Mouse (Mus musculus): Measurements from ENCODE around the gene Shbg. TPM values are rescaled to one million over a fixed set of nuclear protein-coding genes. Genes with fewer than 3 reads are reported as not detected.
A peak's percentile ranks its signal among the peaks of the same experiment; 100 is the strongest.

Gene Shbg
- polyA plus RNA-seq, 1 experiment from 2014 or later = 0.82 TPM

DNA sequence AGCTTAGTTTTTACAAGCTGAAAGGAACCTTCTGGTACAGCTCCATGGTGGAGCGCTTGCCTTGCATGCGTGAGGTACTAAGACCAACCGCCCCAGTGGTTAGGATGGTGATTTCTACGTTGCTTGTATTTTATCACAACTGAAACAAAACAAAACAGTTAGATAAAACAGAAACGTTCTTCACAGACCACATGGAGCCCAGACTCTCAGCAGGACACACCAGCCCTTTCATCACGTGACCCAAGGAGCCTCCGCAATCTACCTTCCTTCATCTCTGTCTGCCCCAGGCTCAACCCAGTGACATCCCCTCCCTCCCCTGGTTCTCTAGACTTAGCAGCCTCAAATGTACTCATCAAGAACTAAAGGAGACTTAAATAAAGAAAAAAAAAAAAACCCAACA is 8.3 kb downstream of the Shbg start:
- Histone ChIP-seq H3K9ac (no peak overlapping the region), H3K36me3 (no peaks in the 10 kb centered on the region), H3K4me1 (replicated peaks) (peaks cover 22% of the 10 kb centered on the region), H3K4me2 (no peak overlapping the region), H3K27ac (ENCODE audit: poor library complexity, severe bottlenecking) (no peak overlapping the region), H3K9me3 (replicated peaks) (no peaks in the 10 kb centered on the region), H3K27me3 (replicated peaks) (no peaks in the 10 kb centered on the region), H3K4me3 (no peak overlapping the region)
- WGBS = 43% methylated on average over 7 of the region's 7 CpGs
- ATAC-seq (ENCODE audit: insufficient number of reproducible peaks, low FRiP score) = no peak

DNA sequence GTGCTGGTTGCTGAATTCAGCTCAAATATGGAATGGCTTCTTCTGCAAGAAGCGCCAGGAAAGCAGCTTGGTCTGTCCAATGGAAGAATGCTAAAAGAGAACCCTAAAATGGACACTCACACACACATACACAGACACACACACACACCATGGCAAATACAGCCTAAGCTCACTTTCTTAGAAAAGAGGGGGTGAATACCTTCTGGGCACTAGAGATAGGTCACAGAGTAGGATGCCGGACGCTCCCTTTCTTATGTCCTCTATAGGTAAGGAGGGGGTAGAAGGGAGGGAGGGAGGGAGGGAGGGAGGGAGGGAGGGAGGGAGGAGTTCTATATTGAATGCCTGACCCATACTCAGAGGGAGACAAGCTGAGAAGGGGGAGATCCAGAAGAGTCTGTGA is 9.2 kb downstream of the Shbg start:
- H3K4me3 ChIP-seq = no peak overlapping the region
- H3K4me1 ChIP-seq (replicated peaks) = peaks cover 28% of the 10 kb centered on the region
- no peaks in the 10 kb centered on the region for H3K9me3 ChIP-seq (replicated peaks)
- H3K36me3 ChIP-seq = no peaks in the 10 kb centered on the region
- no peak for ATAC-seq (ENCODE audit: insufficient number of reproducible peaks, low FRiP score)
- H3K27me3 ChIP-seq (replicated peaks) = no peaks in the 10 kb centered on the region
- H3K27ac ChIP-seq (ENCODE audit: poor library complexity, severe bottlenecking) = no peak overlapping the region
- WGBS = 64% methylated on average over 3 of the region's 3 CpGs
- H3K9ac ChIP-seq = no peak overlapping the region
- H3K4me2 ChIP-seq = no peak overlapping the region

DNA sequence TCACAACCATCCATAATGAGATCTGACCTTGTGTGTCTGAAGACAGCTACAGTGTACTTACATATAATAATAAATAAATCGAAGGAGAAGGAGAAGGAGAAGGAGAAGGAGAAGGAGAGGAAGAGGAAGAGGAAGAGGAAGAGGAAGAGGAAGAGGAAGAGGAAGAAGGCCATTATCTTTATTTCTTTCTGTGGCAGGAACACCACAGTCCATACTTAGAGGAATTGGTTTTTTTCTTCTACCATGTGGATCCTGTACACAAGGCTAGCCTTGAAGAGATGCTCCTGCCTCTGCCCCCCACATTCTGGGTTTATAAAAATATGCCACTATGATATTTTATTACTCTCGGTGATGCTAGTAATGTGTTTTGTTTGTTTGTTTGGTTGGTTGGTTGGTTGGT is 10.9 kb downstream of the Shbg start:
- H3K27ac ChIP-seq (ENCODE audit: poor library complexity, severe bottlenecking) = no peak overlapping the region
- H3K9me3 ChIP-seq (replicated peaks) = no peaks in the 10 kb centered on the region
- no peaks in the 10 kb centered on the region for H3K36me3 ChIP-seq
- H3K9ac ChIP-seq = no peak overlapping the region
- no peak overlapping the region for H3K4me2 ChIP-seq
- peaks cover 41% of the 10 kb centered on the region for H3K4me1 ChIP-seq (replicated peaks)
- no peak overlapping the region for H3K4me3 ChIP-seq
- 82% methylated on average over 2 of the region's 2 CpGs for WGBS
- H3K27me3 ChIP-seq (replicated peaks) = no peaks in the 10 kb centered on the region
- ATAC-seq (ENCODE audit: insufficient number of reproducible peaks, low FRiP score) = no peak

DNA sequence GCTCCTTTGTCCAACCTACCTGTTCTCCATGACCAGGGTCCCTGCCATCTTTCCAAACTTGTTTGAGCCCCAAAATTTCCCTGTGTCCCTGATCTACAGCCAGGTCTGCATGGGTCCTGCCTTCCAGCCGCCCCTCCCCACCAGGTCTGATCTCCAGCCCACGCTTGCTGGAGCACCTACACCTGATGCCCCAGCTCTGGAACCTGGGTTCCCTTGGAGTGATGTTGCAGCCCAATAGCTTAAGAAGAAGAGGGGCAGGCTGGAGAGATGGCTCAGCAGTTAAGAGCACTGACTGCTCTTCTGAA is 11.3 kb downstream of the Shbg start:
- Histone ChIP-seq H3K36me3 (no peaks in the 10 kb centered on the region), H3K9ac (0 out of 2 replicates have a peak overlapping the region, but pooled peaks have one; percentile 40), H3K27me3 (replicated peaks) (no peaks in the 10 kb centered on the region), H3K27ac (ENCODE audit: poor library complexity, severe bottlenecking) (peak overlapping the region; percentile 46; the same call in 1 of the 2 replicates), H3K4me2 (peak overlapping the region; percentile 100), H3K4me3 (peak overlapping the region; percentile 59), H3K9me3 (replicated peaks) (no peaks in the 10 kb centered on the region), H3K4me1 (replicated peaks) (peaks cover 45% of the 10 kb centered on the region)
- ATAC-seq (ENCODE audit: insufficient number of reproducible peaks, low FRiP score) = no peak
- 67% methylated on average over 2 of the region's 2 CpGs for WGBS

DNA sequence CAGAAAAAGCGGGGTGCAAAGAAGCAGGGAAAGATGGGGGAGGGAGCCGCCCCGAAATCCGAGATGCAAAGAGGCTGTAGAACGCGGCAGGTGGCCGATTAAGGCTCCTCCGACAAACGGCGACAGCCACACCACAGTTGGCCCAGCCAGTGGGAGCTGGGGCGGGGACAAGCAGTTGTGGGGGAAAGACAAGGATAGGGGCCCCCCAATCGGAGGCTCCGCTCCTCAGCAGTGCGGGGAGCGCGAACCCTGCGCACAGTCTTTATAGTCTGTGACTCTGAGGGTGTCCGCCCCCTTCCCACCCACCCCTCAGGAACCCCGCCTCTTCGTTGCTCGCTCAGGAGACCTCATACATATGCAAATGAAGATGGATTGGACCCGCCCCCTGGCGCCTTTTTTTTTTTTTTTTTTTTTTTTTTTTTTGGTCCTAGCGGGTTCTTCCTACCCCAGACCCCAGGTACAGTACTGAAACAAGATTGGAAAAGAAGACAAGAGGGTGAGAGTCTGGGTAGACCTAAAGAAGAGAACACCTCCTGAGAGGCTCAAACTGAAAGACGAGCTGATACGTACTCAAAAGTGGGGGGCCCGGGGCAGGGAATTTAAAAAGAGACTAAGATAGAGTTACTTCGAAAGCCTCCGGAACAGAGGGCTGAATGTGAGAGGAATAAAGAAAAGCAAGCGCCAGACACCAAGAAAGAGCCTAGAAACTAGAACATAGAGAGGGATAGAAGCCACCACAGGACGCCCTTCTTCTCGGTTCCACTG is 11.8 kb downstream of the Shbg start, which contains the start of gene Atp1b2:
Gene Atp1b2 (minus strand): TSS at position 217 of the 765 bp plus-strand sequence.
- H3K27me3 ChIP-seq (replicated peaks) = no peaks in the 10 kb centered on the region
- peaks cover 51% of the 10 kb centered on the region for H3K4me1 ChIP-seq (replicated peaks)
- no peaks in the 10 kb centered on the region for H3K9me3 ChIP-seq (replicated peaks)
- peak; percentile 94 for ATAC-seq (ENCODE audit: insufficient number of reproducible peaks, low FRiP score)
- H3K4me3 ChIP-seq = peak within 1 kb of the TSS; percentile 59
- no peaks in the 10 kb centered on the region for H3K36me3 ChIP-seq
- peak within 1 kb of the TSS; percentile 78 for H3K9ac ChIP-seq
- H3K4me2 ChIP-seq = peak within 1 kb of the TSS; percentile 100
- peak within 1 kb of the TSS; percentile 68 for H3K27ac ChIP-seq (ENCODE audit: poor library complexity, severe bottlenecking)
- 3% methylated on average over 32 of the region's 32 CpGs for WGBS

DNA sequence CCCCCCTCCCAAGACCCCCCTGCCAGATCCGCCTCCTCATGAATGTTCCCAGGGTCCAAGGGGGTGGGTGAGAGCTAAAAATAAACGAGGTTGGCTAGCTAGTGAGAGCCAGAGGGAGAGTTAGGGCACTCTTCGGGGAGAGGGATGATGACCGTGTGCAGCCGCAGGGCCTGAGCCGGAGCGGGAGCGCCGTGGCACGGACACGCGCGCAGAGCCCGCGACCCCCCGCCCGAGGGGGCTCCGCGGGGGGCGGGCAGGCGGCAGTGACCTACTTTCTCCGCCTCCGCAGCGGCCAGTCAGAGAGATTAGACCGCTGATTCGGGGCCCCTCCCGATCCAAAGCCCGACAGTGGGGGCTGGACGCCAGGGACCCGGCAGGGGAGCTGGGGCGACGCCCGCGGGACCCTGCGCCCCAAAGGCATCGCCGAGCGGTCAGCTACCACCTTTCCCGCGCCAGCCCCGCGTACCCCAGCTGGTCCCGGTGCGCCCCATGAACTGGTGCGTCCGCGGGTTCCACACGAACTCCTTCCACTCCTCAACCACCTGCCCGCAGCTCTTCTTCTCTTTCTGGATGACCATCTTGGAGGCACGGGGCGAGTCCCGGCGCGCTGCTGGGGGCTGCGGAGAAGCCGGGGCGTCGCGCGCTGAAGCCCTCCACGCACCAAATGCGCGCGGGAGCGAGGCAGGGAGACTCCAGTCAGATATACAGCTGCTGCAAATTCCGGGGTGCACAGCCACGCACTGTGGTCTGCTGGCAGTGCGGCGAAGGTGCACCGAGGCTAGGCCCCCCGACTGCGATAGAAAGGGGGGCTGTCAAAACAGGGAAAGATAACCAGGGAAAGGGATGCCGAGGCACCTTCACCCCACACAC is 12.7 kb downstream of the Shbg start:
- Histone ChIP-seq H3K9me3 (replicated peaks) (no peaks in the 10 kb centered on the region), H3K27me3 (replicated peaks) (no peaks in the 10 kb centered on the region), H3K4me2 (peak overlapping the region; percentile 100), H3K4me1 (replicated peaks) (peaks cover 59% of the 10 kb centered on the region), H3K36me3 (no peaks in the 10 kb centered on the region), H3K4me3 (peak overlapping the region; percentile 59), H3K27ac (ENCODE audit: poor library complexity, severe bottlenecking) (peak overlapping the region; percentile 68), H3K9ac (peak overlapping the region; percentile 78)
- under 1% methylated on average over 72 of the region's 73 CpGs for WGBS
- peak; percentile 20; the same call in 1 of the 2 replicates for ATAC-seq (ENCODE audit: insufficient number of reproducible peaks, low FRiP score)

DNA sequence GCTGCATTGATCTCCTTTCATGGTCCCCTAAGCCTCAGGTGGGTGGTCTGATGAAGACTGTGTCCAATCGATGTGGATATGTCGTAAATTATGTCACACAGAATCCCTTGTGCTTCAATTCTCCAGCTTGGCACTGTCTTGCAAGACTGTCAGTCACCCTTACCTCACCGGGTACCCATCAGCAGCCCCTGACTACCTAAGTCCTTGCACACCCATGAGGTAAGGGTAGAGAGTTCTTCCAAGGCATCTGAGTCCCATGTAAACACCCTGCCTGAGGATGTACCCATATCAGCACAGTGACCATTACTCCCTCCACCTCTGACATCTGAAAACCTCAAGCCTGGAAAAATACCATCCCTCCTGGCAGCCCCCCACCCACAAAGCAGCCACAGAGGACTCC is 13.4 kb downstream of the Shbg start:
- Histone ChIP-seq H3K4me3 (peak overlapping the region; percentile 59), H3K27me3 (replicated peaks) (no peaks in the 10 kb centered on the region), H3K27ac (ENCODE audit: poor library complexity, severe bottlenecking) (peak overlapping the region; percentile 68; the same call in 1 of the 2 replicates), H3K9me3 (replicated peaks) (no peaks in the 10 kb centered on the region), H3K4me2 (peak overlapping the region; percentile 100), H3K36me3 (no peaks in the 10 kb centered on the region), H3K9ac (peak overlapping the region; percentile 78; the same call in 1 of the 2 replicates), H3K4me1 (replicated peaks) (peaks cover 66% of the 10 kb centered on the region)
- no peak for ATAC-seq (ENCODE audit: insufficient number of reproducible peaks, low FRiP score)
- WGBS = 58% methylated on average over 3 of the region's 3 CpGs

DNA sequence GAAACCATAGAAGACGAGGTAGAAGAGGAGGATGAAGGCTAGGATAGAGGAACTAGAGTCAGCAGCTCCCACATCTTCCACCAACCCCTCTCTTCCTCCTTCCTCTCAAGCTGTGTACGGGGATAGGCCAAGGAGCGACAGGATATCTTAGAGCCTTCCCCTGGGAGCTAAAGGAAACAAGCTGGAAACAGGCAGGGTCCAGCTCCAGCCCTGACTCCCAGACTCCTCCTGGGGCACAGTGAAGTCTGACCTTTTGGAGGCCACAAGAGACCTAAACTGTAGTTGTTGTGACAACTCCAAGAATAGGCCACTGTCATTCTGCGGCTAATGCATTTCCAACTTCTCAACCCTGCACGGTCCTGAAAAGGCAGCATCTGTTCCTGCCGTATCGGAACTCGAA is 14.2 kb downstream of the Shbg start:
- Histone ChIP-seq H3K4me3 (no peak overlapping the region), H3K27me3 (replicated peaks) (no peaks in the 10 kb centered on the region), H3K9me3 (replicated peaks) (no peaks in the 10 kb centered on the region), H3K9ac (no peak overlapping the region), H3K4me1 (replicated peaks) (peaks cover 69% of the 10 kb centered on the region), H3K36me3 (no peaks in the 10 kb centered on the region), H3K4me2 (peak overlapping the region; percentile 100; the same call in 1 of the 2 replicates), H3K27ac (ENCODE audit: poor library complexity, severe bottlenecking) (no peak overlapping the region)
- WGBS = 67% methylated on average over 8 of the region's 8 CpGs
- no peak for ATAC-seq (ENCODE audit: insufficient number of reproducible peaks, low FRiP score)

DNA sequence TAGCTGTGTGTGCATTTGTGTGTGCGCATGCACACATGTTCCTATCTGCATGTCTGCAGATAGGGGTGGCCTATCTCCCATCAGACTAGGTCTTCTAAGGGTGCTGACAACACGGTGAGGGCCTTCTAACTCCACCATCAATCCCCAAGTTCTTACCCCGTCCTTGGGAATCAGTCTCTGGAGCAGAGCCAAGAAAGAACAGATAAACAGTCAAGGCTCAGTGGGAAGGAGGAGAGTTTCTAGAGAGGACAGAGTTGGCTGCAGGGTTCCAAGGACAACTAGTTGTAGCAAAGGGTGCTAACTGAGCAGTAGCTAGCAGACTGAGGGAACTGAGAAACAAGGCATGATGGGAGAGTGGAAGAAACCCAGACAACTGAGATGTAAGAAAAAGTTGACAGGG is 15.9 kb downstream of the Shbg start:
- Histone ChIP-seq H3K27me3 (replicated peaks) (no peaks in the 10 kb centered on the region), H3K4me2 (0 out of 2 replicates have a peak overlapping the region, but pooled peaks have one; percentile 6), H3K9ac (no peak overlapping the region), H3K4me1 (replicated peaks) (peaks cover 69% of the 10 kb centered on the region), H3K9me3 (replicated peaks) (no peaks in the 10 kb centered on the region), H3K4me3 (no peak overlapping the region), H3K27ac (ENCODE audit: poor library complexity, severe bottlenecking) (peak overlapping the region; percentile 32), H3K36me3 (no peaks in the 10 kb centered on the region)
- no peak for ATAC-seq (ENCODE audit: insufficient number of reproducible peaks, low FRiP score)
- 31% methylated on average over 3 of the region's 3 CpGs for WGBS

DNA sequence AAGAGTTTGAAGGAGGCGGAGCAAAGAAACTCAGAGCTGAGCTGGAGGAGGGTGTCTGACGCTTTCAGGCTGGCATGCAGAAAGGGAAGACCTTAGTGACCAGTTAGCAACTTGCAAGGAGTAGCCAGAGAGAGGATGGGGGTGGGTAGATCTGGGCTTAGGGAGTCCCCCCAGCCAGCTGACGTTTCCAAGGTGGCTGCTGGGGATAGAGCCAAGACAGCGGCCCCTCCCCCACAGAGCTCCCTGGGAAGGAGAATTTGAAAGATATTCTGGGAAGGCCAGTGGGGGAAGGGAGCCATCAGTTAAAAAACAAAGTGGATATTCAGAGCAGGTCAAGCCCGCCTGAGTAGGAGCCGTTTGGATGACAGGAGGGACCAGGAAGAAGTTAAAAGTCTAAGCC is 17.6 kb downstream of the Shbg start:
- WGBS = 3% methylated on average over 6 of the region's 6 CpGs
- Histone ChIP-seq H3K4me2 (peak overlapping the region; percentile 46), H3K27me3 (replicated peaks) (no peaks in the 10 kb centered on the region), H3K27ac (ENCODE audit: poor library complexity, severe bottlenecking) (peak overlapping the region; percentile 81), H3K36me3 (no peaks in the 10 kb centered on the region), H3K9me3 (replicated peaks) (no peaks in the 10 kb centered on the region), H3K9ac (0 out of 2 replicates have a peak overlapping the region, but pooled peaks have one; percentile 28), H3K4me3 (0 out of 2 replicates have a peak overlapping the region, but pooled peaks have one; percentile 2), H3K4me1 (replicated peaks) (peaks cover 59% of the 10 kb centered on the region)
- ATAC-seq (ENCODE audit: insufficient number of reproducible peaks, low FRiP score) = peak; percentile 56; the same call in 1 of the 2 replicates

DNA sequence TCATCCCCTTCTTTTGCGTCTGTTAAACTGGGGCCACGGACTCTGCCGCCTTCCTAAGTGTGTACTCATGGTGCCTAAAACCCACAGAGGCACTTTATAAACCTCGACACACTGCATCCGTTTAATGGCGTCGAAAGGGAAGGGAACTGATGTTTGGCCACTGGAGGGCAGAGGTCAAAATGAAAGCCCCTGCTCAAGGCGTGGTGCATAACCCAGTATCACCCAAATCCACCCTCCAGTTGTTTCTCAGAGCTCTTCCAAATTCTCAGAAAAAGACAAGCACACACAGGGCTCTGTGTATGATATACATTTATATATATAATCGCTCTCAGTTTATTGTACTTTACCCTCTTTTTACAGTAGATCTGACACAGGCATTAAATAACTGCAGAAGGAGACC is 18.3 kb downstream of the Shbg start:
- Histone ChIP-seq H3K27me3 (replicated peaks) (no peaks in the 10 kb centered on the region), H3K4me2 (peak overlapping the region; percentile 46; the same call in 1 of the 2 replicates), H3K27ac (ENCODE audit: poor library complexity, severe bottlenecking) (peak overlapping the region; percentile 81), H3K9me3 (replicated peaks) (no peaks in the 10 kb centered on the region), H3K4me3 (no peak overlapping the region), H3K36me3 (no peaks in the 10 kb centered on the region), H3K9ac (no peak overlapping the region), H3K4me1 (replicated peaks) (peaks cover 54% of the 10 kb centered on the region)
- no peak; the same call in 1 of the 2 replicates for ATAC-seq (ENCODE audit: insufficient number of reproducible peaks, low FRiP score)
- 11% methylated on average over 9 of the region's 9 CpGs for WGBS

Data from heart, embryonic 12.5 days (tissue).